Mouse (Mus musculus): ENCODE data around the gene Ola1. TPM values are rescaled to one million over a fixed set of nuclear protein-coding genes. Genes with fewer than 3 reads are reported as not detected.

The Ola1 gene
- polyA plus RNA-seq, 1 experiment = 8.2 TPM

DNA sequence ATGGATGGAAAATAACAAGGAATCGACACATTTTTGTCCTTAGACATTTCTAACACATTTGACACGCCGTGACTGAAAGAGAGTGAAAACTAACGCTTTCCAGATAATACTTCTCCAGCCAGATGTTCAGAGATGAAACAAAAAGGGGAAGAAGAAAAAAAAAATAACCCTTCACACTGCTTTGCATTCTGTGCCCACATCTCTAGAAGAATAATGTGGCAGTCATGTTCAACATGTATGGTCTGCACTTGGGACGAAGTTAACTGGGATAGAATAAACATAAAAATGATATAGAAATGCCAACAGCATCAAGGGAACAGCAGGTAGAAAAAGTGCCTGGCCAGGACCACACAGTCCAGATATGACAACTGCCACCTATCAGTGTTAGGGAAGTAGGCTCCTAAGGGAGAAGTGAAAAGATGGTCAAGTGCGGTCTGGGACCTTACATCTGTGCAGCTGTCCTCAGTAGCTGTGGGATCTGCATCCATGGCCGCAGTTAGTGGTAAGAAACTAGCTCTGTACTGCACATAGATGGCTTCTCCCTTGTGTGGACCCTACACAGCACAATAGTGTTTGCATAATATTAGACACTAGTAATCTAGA is 149.4 kb downstream of the Ola1 start:
- no peak for DNase-seq
- Histone ChIP-seq H3K27me3 (replicated peaks; ENCODE audit: control insufficient read depth, insufficient read depth, low read length) (no peaks in the 10 kb centered on the region), H3K27ac (ENCODE audit: insufficient read depth, low read depth, low read length) (no peak overlapping the region), H3K36me3 (ENCODE audit: control insufficient read depth, insufficient read depth, low read length) (no peaks in the 10 kb centered on the region), H3K4me3 (ENCODE audit: insufficient read depth, low read depth, low read length) (no peak overlapping the region), H3K4me1 (ENCODE audit: control insufficient read depth, insufficient read depth, low read length) (no peaks in the 10 kb centered on the region)
- 94% methylated on average over 7 of the region's 7 CpGs for WGBS
- no peak for TF ChIP-seq CTCF (conservative IDR thresholded peaks at IDR 0.05; ENCODE audit: insufficient read depth, insufficient read length, low read depth, low read length)
- no peak for TF ChIP-seq POLR2A (IDR thresholded peaks at IDR 0.05; ENCODE audit: low read depth, low read length)

GRCm38 (mm10) chr2:73066307-73067167 is 152.2 kb downstream of the Ola1 start:
- no peak overlapping the region for H3K4me3 ChIP-seq (ENCODE audit: insufficient read depth, low read depth, low read length)
- 32% methylated on average over 20 of the region's 20 CpGs for WGBS
- no peaks in the 10 kb centered on the region for H3K36me3 ChIP-seq (ENCODE audit: control insufficient read depth, insufficient read depth, low read length)
- no peaks in the 10 kb centered on the region for H3K27me3 ChIP-seq (replicated peaks; ENCODE audit: control insufficient read depth, insufficient read depth, low read length)
- peak; percentile 53 for DNase-seq
- H3K4me1 ChIP-seq (ENCODE audit: control insufficient read depth, insufficient read depth, low read length) = no peaks in the 10 kb centered on the region
- H3K27ac ChIP-seq (ENCODE audit: insufficient read depth, low read depth, low read length) = no peak overlapping the region
- TF ChIP-seq CTCF (conservative IDR thresholded peaks at IDR 0.05; ENCODE audit: insufficient read depth, insufficient read length, low read depth, low read length) (0 out of 2 replicates have a peak, but pooled peaks have one; percentile 13), POLR2A (IDR thresholded peaks at IDR 0.05; ENCODE audit: low read depth, low read length) (no peak)

GRCm38 (mm10) chr2:73063911-73064619 is 154.7 kb downstream of the Ola1 start:
- WGBS = 81% methylated on average over 14 of the region's 14 CpGs
- no peak for TF ChIP-seq POLR2A (IDR thresholded peaks at IDR 0.05; ENCODE audit: low read depth, low read length)
- TF ChIP-seq CTCF (conservative IDR thresholded peaks at IDR 0.05; ENCODE audit: insufficient read depth, insufficient read length, low read depth, low read length) = no peak
- Histone ChIP-seq H3K27me3 (replicated peaks; ENCODE audit: control insufficient read depth, insufficient read depth, low read length) (no peaks in the 10 kb centered on the region), H3K36me3 (ENCODE audit: control insufficient read depth, insufficient read depth, low read length) (no peaks in the 10 kb centered on the region), H3K4me3 (ENCODE audit: insufficient read depth, low read depth, low read length) (no peak overlapping the region), H3K4me1 (ENCODE audit: control insufficient read depth, insufficient read depth, low read length) (no peaks in the 10 kb centered on the region), H3K27ac (ENCODE audit: insufficient read depth, low read depth, low read length) (no peak overlapping the region)
- DNase-seq = no peak

GRCm38 (mm10) chr2:73060259-73060585 is 158.5 kb downstream of the Ola1 start:
- H3K4me1 ChIP-seq (ENCODE audit: control insufficient read depth, insufficient read depth, low read length) = no peaks in the 10 kb centered on the region
- DNase-seq = no peak
- H3K27me3 ChIP-seq (replicated peaks; ENCODE audit: control insufficient read depth, insufficient read depth, low read length) = no peaks in the 10 kb centered on the region
- H3K36me3 ChIP-seq (ENCODE audit: control insufficient read depth, insufficient read depth, low read length) = no peaks in the 10 kb centered on the region
- H3K4me3 ChIP-seq (ENCODE audit: insufficient read depth, low read depth, low read length) = no peak overlapping the region
- TF ChIP-seq CTCF (conservative IDR thresholded peaks at IDR 0.05; ENCODE audit: insufficient read depth, insufficient read length, low read depth, low read length) (no peak), POLR2A (IDR thresholded peaks at IDR 0.05; ENCODE audit: low read depth, low read length) (no peak)
- WGBS = 69% methylated on average over 6 of the region's 6 CpGs
- no peak overlapping the region for H3K27ac ChIP-seq (ENCODE audit: insufficient read depth, low read depth, low read length)

DNA sequence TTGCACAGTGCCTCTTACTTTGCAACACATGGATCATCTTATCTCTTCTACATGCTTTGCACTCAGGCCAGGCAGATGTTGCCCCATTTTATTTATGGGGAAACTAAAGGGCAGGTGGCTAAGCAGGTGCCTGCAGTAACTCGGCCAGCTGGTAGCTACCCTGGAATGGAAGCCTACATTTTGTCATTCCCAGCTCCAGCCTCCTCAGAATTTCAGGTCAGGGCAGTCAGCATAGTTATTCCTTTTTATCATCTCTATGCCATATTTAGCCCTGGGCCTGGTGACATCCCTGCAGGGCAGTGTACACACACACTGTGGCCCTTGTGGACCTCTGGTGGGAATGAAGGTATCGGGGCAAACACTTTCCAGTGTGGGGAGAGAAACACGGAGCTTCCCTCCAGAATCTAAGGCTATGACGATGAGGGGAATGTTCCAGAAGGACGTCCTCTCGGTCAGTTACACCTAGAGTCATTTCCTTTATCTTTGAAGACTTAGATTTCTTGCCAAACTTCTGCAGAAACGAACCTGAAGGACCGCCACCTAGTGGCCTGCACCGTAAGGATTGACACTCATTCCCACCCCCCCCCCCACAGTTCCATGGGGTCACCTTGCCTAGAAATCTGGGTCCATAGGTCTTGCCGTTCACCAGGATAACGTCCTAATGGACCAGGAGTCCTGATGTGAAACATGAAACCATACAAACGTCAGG is 159.0 kb downstream of the Ola1 start:
- no peak overlapping the region for H3K27ac ChIP-seq (ENCODE audit: insufficient read depth, low read depth, low read length)
- no peaks in the 10 kb centered on the region for H3K36me3 ChIP-seq (ENCODE audit: control insufficient read depth, insufficient read depth, low read length)
- peak; percentile 42 for DNase-seq
- 25% methylated on average over 12 of the region's 12 CpGs for WGBS
- TF ChIP-seq POLR2A (IDR thresholded peaks at IDR 0.05; ENCODE audit: low read depth, low read length) (no peak), CTCF (conservative IDR thresholded peaks at IDR 0.05; ENCODE audit: insufficient read depth, insufficient read length, low read depth, low read length) (peak; percentile 43)
- no peaks in the 10 kb centered on the region for H3K27me3 ChIP-seq (replicated peaks; ENCODE audit: control insufficient read depth, insufficient read depth, low read length)
- H3K4me1 ChIP-seq (ENCODE audit: control insufficient read depth, insufficient read depth, low read length) = no peaks in the 10 kb centered on the region
- no peak overlapping the region for H3K4me3 ChIP-seq (ENCODE audit: insufficient read depth, low read depth, low read length)

DNA sequence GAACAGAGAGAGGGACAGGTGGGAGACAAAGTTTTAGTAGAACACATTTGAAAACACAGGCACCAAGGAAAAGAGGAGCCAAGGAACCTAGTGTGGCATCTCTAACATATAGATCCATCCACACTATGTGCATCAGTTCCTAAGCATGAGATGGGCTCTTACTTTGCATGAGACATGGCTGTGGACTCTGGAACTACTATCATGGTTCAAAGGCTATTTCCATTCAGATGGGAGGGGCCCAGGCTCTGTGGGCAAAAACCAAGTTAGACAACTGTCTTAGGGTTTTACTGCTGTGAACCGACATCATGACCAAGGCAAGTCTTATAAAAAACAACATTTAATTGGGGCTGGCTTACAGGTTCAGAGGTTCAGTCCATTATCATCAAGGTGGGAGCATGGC is 160.4 kb downstream of the Ola1 start:
- Histone ChIP-seq H3K4me3 (ENCODE audit: insufficient read depth, low read depth, low read length) (no peak overlapping the region), H3K36me3 (ENCODE audit: control insufficient read depth, insufficient read depth, low read length) (no peaks in the 10 kb centered on the region), H3K4me1 (ENCODE audit: control insufficient read depth, insufficient read depth, low read length) (no peaks in the 10 kb centered on the region), H3K27me3 (replicated peaks; ENCODE audit: control insufficient read depth, insufficient read depth, low read length) (no peaks in the 10 kb centered on the region), H3K27ac (ENCODE audit: insufficient read depth, low read depth, low read length) (no peak overlapping the region)
- WGBS = 84% methylated on average over 1 of the region's 1 CpGs
- TF ChIP-seq POLR2A (IDR thresholded peaks at IDR 0.05; ENCODE audit: low read depth, low read length) = no peak
- TF ChIP-seq CTCF (conservative IDR thresholded peaks at IDR 0.05; ENCODE audit: insufficient read depth, insufficient read length, low read depth, low read length) = no peak
- DNase-seq = no peak

All from kidney, adult 2 months (tissue).